Mouse (Mus musculus): ENCODE data around the gene Meis3.

Gene Meis3

DNA sequence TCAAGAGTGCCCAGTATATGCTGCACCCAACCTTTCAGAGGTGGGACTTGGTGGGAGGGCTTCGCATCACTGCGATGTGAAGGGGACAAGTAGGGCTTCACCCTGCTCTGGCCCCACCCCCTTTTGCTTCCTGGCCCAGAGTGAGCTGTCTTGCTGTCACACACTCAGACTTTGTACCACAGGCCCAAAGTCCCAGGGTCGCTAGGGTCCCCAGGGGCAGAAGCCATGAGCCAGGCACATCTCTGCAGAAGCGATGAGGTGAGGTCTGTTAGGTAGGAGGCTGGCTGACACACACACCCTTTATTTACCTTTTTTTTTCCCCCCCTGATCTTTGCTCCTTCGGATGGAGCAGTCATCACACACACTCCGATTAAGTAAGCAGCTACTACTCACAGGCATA lies 38.3 kb downstream of the Meis3 start:
- DNase-seq (ENCODE audit: low spot score): no peak

DNA sequence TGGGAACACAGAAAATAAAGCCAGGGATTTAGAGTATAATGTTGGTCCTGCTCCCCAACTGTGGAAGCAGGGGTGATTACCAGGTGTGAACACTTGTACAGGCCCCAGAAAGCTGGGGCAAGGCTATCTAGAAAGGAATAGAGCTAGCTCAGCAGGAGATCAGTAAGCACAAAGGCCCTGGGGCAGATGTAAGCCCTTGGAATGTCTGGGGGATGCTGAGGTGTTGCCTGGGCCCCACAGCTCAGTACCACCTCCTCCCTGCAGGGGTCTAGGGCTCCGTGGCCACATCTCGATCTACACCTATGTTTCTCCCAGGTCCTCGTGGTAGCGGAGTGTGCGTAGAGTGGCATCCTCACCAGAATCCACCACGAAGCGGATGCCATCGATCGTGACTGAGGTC lies 39.1 kb downstream of the Meis3 start:
- no peak for DNase-seq (ENCODE audit: low spot score)

DNA sequence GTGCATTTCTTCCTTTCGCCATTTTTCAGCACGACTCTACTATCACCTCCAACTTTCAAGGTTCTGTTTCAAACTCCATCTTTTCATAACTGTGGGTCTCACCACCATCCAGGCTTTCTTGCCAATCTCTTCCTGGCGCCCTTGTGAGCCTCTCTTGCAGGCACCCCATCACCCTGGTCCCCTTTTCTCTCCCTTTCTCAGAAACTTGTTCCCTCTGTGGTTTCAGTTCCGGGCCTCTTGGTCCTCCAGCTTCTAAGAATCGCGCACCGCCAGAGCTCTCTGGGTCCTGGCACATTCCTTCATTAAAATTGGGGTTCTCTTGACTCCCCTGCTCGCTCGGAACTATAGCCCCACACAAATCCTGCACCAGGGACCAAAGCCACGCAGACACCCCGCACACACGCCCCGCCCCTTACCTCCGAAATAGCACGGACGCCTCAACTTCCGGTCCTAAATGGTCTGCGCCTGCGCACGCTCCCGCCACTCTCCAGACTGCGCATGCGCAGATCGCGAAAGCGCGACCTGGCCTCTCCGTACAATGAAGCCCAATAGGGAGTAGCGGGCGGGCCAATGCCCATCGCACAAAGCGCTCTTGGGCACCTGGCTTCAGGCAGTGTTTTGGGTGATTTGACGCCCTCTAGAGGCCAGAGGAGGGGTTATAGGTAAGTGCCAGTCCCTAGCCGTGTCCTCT lies 46.8 kb downstream of the Meis3 start, which contains the start of gene Dhx34:
Dhx34 (minus strand) TSS at position 456 of the 691 bp plus-strand sequence.
- DNase-seq (ENCODE audit: low spot score): peak; percentile 98

DNA sequence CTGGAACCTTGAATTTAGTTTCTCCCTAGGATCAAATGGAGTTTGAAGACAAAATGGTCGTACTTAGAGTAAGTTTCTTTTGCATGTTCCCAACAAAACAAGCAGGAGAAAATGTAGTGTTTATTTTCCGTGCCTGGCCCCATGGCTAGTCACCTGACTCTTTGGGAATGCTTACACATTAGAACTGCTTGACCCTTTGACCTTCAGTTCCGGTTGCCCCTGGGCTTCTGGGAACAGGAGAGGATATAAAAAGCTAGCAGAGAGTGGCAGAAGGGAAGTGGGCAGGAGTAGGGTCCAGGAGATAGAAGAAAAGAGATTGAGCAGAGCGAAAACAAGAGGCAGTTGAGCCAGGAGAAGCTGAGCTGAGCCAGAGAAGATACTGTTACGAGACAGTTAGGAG lies 55.0 kb downstream of the Meis3 start:
- DNase-seq (ENCODE audit: low spot score): peak; percentile 35

Data from retina, embryonic 14.5 days (tissue).